Mouse (Mus musculus) lung, embryonic 14.5 days (tissue): ENCODE results near the gene Abcc5. TPM values are rescaled to one million over a fixed set of nuclear protein-coding genes. Genes with fewer than 3 reads are reported as not detected.

ENCODE experiments used
- ATAC-seq: fragments of 200-750 bp; cut with Nextera tagmentation; 2 replicates; pipeline ENCODE4 v1.8.0; 2017; ENCODE audit warnings: mild to moderate bottlenecking, moderate TSS enrichment, moderate library complexity; ENCODE audit not compliant: insufficient read depth
- DNase-seq: peaks from one replicate; pipeline ENCODE4 v3.0.0-alpha.2; 2015
- H3K27ac ChIP-seq: fragments of 300-500 bp; sonication (generic); 2 replicates; pipeline ENCODE4 v1.5.1; 2014; ENCODE audit warnings: low read depth, mild to moderate bottlenecking, moderate library complexity
- H3K27me3 ChIP-seq: fragments of 300-500 bp; sonication (generic); 2 replicates; pipeline ENCODE4 v1.6.1; 2014; ENCODE audit warnings: low read length, control low read depth; ENCODE audit not compliant: insufficient read depth
- H3K36me3 ChIP-seq: fragments of 300-500 bp; sonication (generic); 2 replicates; pipeline ENCODE4 v1.6.1; 2014; ENCODE audit warnings: control low read depth; ENCODE audit not compliant: insufficient read depth
- H3K4me1 ChIP-seq: fragments of 300-500 bp; sonication (generic); 2 replicates; pipeline ENCODE4 v1.6.1; 2014; ENCODE audit warnings: antibody characterized with exemption, control low read depth; ENCODE audit not compliant: insufficient read depth
- H3K4me2 ChIP-seq: fragments of 300-500 bp; sonication (generic); 2 replicates; pipeline ENCODE4 v1.6.1; 2014; ENCODE audit warnings: mild to moderate bottlenecking
- H3K4me3 ChIP-seq: fragments of 300-500 bp; sonication (generic); 2 replicates; pipeline ENCODE4 v1.5.1; 2014; ENCODE audit warnings: low read depth, low read length
- H3K9ac ChIP-seq: fragments of 300-500 bp; sonication (generic); 2 replicates; pipeline ENCODE4 v1.6.1; 2014
- H3K9me3 ChIP-seq: fragments of 300-500 bp; sonication (generic); 2 replicates; pipeline ENCODE4 v1.6.1; 2016; ENCODE audit warnings: low read depth, low read length, control low read depth
- CTCF ChIP-seq: IDR thresholded peaks from 2 replicates; pipeline ENCODE4 v1.5.1; 2016; ENCODE audit warnings: antibody characterized with exemption, low read depth
- WGBS: fragments of 180-500 bp; shearing (Covaris S2); extraction: QIAGEN DNeasy Blood & Tissue Kit; methylation state at CpG from one replicate; pipeline ENCODE4 v1.1.7; 2014; 5-methylcytosine and 5-hydroxymethylcytosine counted together
- polyA plus RNA-seq: library from polyadenylated mRNA; unstranded; fragments of >200 nt; fragmentation: Nextera tagmentation; extraction: Ambion mirVana; gene quantifications from 2 replicates; pipeline ENCODE4 v1.2.1, GENCODE M21; 2014

The Abcc5 gene
- polyA plus RNA-seq, 1 experiment from 2014 or later, result 63.0 TPM

DNA sequence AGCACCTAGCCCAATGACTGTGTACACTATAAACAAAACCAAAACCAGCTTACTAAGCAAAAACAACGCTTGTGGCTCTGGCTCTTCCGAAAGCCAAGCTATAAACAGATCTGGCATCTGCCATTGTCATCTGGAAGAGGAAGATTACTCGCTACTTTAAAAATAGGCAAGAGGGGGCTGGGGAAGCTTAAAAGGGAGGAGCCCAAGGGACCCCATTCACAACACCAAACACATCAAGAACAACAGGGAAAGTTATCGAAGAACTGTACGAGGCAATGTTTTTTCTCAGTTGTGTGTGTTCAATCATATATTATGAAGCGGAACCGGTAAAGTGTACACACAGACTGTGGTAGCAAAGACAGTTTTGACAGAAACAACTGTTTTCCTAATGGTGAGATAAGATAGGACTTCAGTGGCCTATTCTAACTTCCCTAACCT lies 1.9 kb downstream of the Abcc5 start:
- Histone ChIP-seq H3K36me3 (peaks cover 14% of the 10 kb centered on the region; the same call in 1 of the 2 replicates), H3K27ac (no peak overlapping the region), H3K4me2 (peak overlapping the region; percentile 78), H3K9me3 (no peaks in the 10 kb centered on the region), H3K27me3 (no peaks in the 10 kb centered on the region), H3K9ac (no peak overlapping the region), H3K4me3 (0 out of 2 replicates have a peak overlapping the region, but pooled peaks have one; percentile 75), H3K4me1 (peaks cover 8% of the 10 kb centered on the region; the same call in 1 of the 2 replicates)
- 77% methylated on average over 7 of the region's 7 CpGs for WGBS
- DNase-seq (peak; percentile 37), ATAC-seq (no peak)
- no peak for TF ChIP-seq CTCF

DNA sequence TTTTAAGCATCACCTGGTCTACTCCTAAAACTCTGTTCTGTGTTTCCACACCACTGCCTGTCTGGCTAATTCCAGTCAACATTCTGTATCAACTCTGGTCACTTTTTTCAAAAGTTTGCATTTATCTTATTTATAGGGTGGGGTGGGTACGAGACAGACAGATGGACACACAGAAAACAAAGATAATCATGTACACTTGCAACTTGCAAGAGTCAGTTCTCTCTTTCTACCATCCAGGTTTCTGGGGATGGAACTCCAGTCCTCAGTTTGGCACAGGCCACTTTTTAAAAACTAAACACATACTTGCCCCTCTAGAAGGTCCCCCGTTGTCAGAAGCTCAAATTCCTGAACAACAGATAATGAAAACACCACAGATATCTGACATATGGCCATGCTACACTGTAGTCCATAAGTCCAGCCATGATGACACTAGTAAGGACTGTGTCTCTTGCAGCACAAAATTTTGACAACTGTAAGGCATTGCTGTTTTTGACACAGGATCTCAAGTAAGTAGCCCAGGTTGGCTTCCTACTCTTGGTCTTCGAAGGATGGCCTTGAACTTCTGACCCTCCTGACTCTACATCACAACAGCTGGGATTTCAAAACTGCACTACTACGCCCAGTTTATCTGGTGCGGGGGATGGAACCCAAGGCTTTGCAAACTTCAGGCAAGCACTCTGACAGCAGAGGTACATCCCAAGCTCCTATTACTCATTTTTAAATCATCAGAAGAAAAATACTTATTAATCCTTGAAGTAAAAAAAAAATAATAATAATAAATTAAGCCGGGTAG lies 3.1 kb downstream of the Abcc5 start:
- Histone ChIP-seq H3K4me2 (no peak overlapping the region), H3K4me1 (peaks cover 8% of the 10 kb centered on the region; the same call in 1 of the 2 replicates), H3K27ac (no peak overlapping the region), H3K36me3 (peaks cover 14% of the 10 kb centered on the region; the same call in 1 of the 2 replicates), H3K9ac (no peak overlapping the region), H3K4me3 (no peak overlapping the region), H3K9me3 (no peaks in the 10 kb centered on the region), H3K27me3 (no peaks in the 10 kb centered on the region)
- ATAC-seq (no peak), DNase-seq (no peak)
- TF ChIP-seq CTCF, result no peak
- WGBS, result 65% methylated on average over 6 of the region's 6 CpGs

DNA sequence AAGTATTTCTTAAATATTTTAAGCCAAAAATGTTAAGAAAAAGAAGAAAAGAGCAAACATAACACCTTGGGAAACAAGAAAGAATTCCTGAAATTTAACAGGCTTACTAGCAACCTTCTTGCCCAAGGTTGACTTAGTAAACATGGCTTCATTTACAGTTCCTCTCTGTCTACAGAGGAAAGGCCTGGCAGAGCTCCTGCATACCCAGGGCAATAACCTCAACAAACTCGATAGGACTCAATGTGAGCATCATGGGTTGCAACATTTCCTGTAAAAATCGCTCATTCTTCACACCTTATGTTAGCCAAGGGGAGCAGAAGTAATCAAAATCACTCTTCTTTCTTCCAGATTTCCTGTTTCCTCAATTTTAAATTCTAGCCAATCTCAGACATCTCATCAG lies 8.1 kb downstream of the Abcc5 start:
- no peak for TF ChIP-seq CTCF
- Histone ChIP-seq H3K4me1 (no peaks in the 10 kb centered on the region), H3K27me3 (no peaks in the 10 kb centered on the region), H3K4me2 (no peak overlapping the region), H3K9ac (no peak overlapping the region), H3K4me3 (no peak overlapping the region), H3K36me3 (peaks cover 17% of the 10 kb centered on the region; the same call in 1 of the 2 replicates), H3K27ac (no peak overlapping the region), H3K9me3 (no peaks in the 10 kb centered on the region)
- DNase-seq (no peak), ATAC-seq (no peak)
- 66% methylated on average over 2 of the region's 2 CpGs for WGBS

DNA sequence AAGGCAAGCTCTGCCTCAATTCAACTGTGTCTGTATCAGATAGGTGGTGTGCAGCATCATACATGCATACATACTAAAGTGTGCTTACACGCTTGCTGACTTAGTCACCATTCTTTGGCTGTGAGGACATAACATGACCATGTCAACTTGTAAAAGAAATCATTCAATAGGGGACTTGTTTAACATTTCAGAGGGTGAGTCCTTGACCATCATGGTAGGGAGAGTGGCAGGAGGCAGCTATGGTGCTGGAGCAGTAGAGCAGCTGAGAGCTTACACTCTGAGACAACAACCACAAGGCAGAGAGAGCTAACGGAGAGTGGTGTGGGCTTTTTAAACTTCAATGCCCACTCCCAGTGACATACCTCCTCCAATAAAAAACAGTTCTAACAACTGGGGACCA lies 9.9 kb downstream of the Abcc5 start:
- H3K9me3 ChIP-seq, result no peaks in the 10 kb centered on the region
- no peak overlapping the region for H3K9ac ChIP-seq
- no peak overlapping the region for H3K4me3 ChIP-seq
- H3K27ac ChIP-seq, result no peak overlapping the region
- TF ChIP-seq CTCF, result no peak
- peaks cover 7% of the 10 kb centered on the region; the same call in 1 of the 2 replicates for H3K36me3 ChIP-seq
- ATAC-seq (no peak), DNase-seq (no peak)
- no peak overlapping the region for H3K4me2 ChIP-seq
- 97% methylated on average over 2 of the region's 2 CpGs for WGBS
- H3K4me1 ChIP-seq, result no peaks in the 10 kb centered on the region
- H3K27me3 ChIP-seq, result no peaks in the 10 kb centered on the region

DNA sequence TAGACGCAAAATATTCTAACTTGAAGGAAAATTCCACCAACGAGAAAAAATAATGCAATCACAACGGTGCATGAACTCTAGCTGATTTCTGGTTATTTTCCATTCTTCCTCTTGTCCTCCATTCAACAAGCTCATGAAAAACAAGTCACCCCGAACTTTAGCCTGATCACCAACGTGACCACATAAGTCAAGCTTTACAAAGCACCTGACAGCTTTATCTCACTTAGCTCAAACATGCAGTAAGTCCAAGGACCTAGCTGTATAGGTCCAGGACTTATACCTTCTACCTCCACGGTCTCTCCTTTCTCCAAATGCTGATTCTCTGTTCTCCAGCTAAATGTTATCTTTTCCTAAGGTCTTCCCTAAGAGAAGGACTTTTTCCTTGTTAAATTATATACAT lies 10.4 kb downstream of the Abcc5 start:
- no peak for TF ChIP-seq CTCF
- DNase-seq, result no peak
- no peak for ATAC-seq
- no peak overlapping the region for H3K4me3 ChIP-seq
- H3K9me3 ChIP-seq, result no peaks in the 10 kb centered on the region
- no peak overlapping the region for H3K4me2 ChIP-seq
- WGBS, result 79% methylated on average over 6 of the region's 6 CpGs
- H3K27ac ChIP-seq, result no peak overlapping the region
- no peaks in the 10 kb centered on the region for H3K27me3 ChIP-seq
- no peaks in the 10 kb centered on the region for H3K4me1 ChIP-seq
- no peak overlapping the region for H3K9ac ChIP-seq
- peaks cover 3% of the 10 kb centered on the region; the same call in 1 of the 2 replicates for H3K36me3 ChIP-seq

DNA sequence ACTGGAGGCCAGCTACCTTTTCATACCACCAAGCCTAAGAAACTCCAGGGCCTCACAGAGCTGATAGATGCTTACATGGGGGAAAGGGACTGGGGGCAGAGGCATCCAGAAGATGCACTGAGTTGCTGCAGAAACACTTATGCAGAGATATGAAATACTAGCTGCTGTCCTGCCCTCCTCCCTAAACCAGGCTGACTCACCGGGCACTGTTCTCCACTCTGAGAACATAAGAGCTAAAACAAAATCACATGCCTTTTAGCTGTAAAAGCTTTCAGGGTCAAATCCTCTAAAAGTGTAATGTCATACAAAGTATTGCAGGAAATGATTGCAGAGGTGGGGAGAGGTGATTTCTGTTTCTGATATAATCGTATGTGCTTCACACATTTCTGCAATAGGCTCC lies 11.0 kb downstream of the Abcc5 start:
- Histone ChIP-seq H3K4me1 (no peaks in the 10 kb centered on the region), H3K9me3 (no peaks in the 10 kb centered on the region), H3K9ac (no peak overlapping the region), H3K27ac (no peak overlapping the region), H3K4me2 (no peak overlapping the region), H3K27me3 (no peaks in the 10 kb centered on the region), H3K4me3 (no peak overlapping the region), H3K36me3 (peaks cover 3% of the 10 kb centered on the region; the same call in 1 of the 2 replicates)
- WGBS, result 82% methylated on average over 2 of the region's 2 CpGs
- TF ChIP-seq CTCF, result no peak
- DNase-seq, result no peak
- ATAC-seq, result no peak

DNA sequence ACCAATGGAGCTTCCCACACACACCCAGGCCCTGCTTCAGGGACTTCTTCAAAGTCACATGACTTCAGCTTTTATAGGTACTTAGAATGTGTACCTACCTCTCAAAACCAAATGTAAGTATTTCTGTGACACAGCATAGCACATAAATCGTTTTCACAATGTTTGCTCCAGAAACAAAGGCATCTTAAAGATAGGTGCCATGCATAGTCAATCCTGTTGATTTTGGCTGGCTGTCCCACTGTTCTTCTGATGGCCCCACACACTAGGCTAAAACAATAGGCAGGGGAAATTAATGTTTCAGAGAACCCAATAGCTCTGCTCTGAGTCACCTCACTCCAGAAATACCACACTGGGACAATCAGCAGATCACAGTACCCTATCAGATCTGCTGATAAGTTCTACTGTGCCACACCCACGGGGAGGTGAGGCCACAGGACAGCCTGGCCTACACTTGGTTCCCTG lies 12.3 kb downstream of the Abcc5 start:
- DNase-seq, result no peak
- Histone ChIP-seq H3K4me3 (no peak overlapping the region), H3K4me1 (no peaks in the 10 kb centered on the region), H3K27ac (no peak overlapping the region), H3K9me3 (no peaks in the 10 kb centered on the region), H3K4me2 (no peak overlapping the region), H3K36me3 (peaks cover 3% of the 10 kb centered on the region; the same call in 1 of the 2 replicates), H3K27me3 (no peaks in the 10 kb centered on the region), H3K9ac (no peak overlapping the region)
- ATAC-seq, result peak; percentile 80
- TF ChIP-seq CTCF, result no peak
- 45% methylated on average over 2 of the region's 2 CpGs for WGBS
